11 mouse cellular contexts compared by ENCODE assay signal in genomic region chr1:169485408-169485885, GRCm38 (mm10). TPM values are rescaled to one million over a fixed set of nuclear protein-coding genes. Genes with fewer than 3 reads are reported as not detected.
A peak's percentile ranks its signal among the peaks of the same experiment; 100 is the strongest.
DNase-seq lines count a peak whose midpoint lies in the region; ATAC-seq lines count a peak whose summit lies in the region.
"Had no signal": no experiment of that assay in that cellular context is flagged by ENCODE, and none has a peak within 500 bp of the region (broad histone marks: within the 10 kb centered on the region; RNA-seq: fewer than 3 reads in every experiment).

No protein-coding gene starts in this region.

- ATAC-seq in hindbrain, embryonic 15.5 days (ENCODE audit: low FRiP score, low read depth), result peak; percentile 88
- ATAC-seq in hindbrain, embryonic 11.5 days (ENCODE audit: low FRiP score), result no peak

- H3K9ac ChIP-seq in hindbrain, embryonic 15.5 days, result no peak overlapping the region
- H3K9ac ChIP-seq in hindbrain, embryonic 11.5 days (ENCODE audit: low read depth, low read length), result no peak overlapping the region
- H3K9ac ChIP-seq: lung, embryonic 15.5 days had no signal

- H3K9me3 ChIP-seq in hindbrain, embryonic 15.5 days, result no peaks in the 10 kb centered on the region
- no peaks in the 10 kb centered on the region for H3K9me3 ChIP-seq in hindbrain, embryonic 11.5 days (ENCODE audit: control insufficient read depth, low read length)
- H3K9me3 ChIP-seq: lung, embryonic 15.5 days had no signal

- no peak overlapping the region for H3K4me3 ChIP-seq in hindbrain, embryonic 15.5 days
- H3K4me3 ChIP-seq in hindbrain, embryonic 11.5 days (ENCODE audit: low read depth, low read length), result no peak overlapping the region
- H3K4me3 ChIP-seq: lung, embryonic 15.5 days had no signal

- no peak for DNase-seq in hindbrain, embryonic 11.5 days (ENCODE audit: low spot score)
- DNase-seq in cerebellum, postnatal 14 days, result peak; percentile 68 to 79
- DNase-seq in layer of hippocampus, adult 9-10 months (ENCODE audit: low spot score), result peak; percentile 38
- DNase-seq in right cerebral cortex, postnatal 25 days, result peak; percentile 40
- DNase-seq in spleen, postnatal 4 days (ENCODE audit: low spot score in 2 of 2), result no peak
- DNase-seq in spleen, postnatal 36 days (ENCODE audit: low spot score in 2 of 2), result no peak
- no peak for DNase-seq in heart, adult 9 months (ENCODE audit: low spot score in 2 of 2)
- DNase-seq: gastrocnemius, postnatal 10 days; kidney, adult 8-10 months had no signal

- peaks cover 12% of the 10 kb centered on the region; the same call in 1 of the 2 replicates for H3K4me1 ChIP-seq in hindbrain, embryonic 15.5 days (replicated peaks)
- no peaks in the 10 kb centered on the region for H3K4me1 ChIP-seq in hindbrain, embryonic 11.5 days (replicated peaks; ENCODE audit: control insufficient read depth, insufficient read depth, low read length)
- H3K4me1 ChIP-seq: lung, embryonic 15.5 days had no signal

- 47% methylated on average over 6 of the region's 6 CpGs for WGBS in hindbrain, embryonic 15.5 days
- 82% methylated on average over 6 of the region's 6 CpGs for WGBS in hindbrain, embryonic 11.5 days

- H3K27ac ChIP-seq in hindbrain, embryonic 15.5 days (replicated peaks), result peak overlapping the region; percentile 63
- H3K27ac ChIP-seq in hindbrain, embryonic 11.5 days (ENCODE audit: low read depth, low read length), result no peak overlapping the region
- H3K27ac ChIP-seq: lung, embryonic 15.5 days had no signal

- no peaks in the 10 kb centered on the region for H3K36me3 ChIP-seq in hindbrain, embryonic 15.5 days
- H3K36me3 ChIP-seq in hindbrain, embryonic 11.5 days (ENCODE audit: control insufficient read depth, insufficient read depth, low read length), result no peaks in the 10 kb centered on the region
- H3K36me3 ChIP-seq: lung, embryonic 15.5 days had no signal

- H3K27me3 ChIP-seq in hindbrain, embryonic 15.5 days, result no peaks in the 10 kb centered on the region
- no peaks in the 10 kb centered on the region for H3K27me3 ChIP-seq in hindbrain, embryonic 11.5 days (ENCODE audit: control insufficient read depth, insufficient read depth, low read length)
- H3K27me3 ChIP-seq: lung, embryonic 15.5 days had no signal

- H3K4me2 ChIP-seq in hindbrain, embryonic 15.5 days, result no peak overlapping the region
- no peak overlapping the region for H3K4me2 ChIP-seq in hindbrain, embryonic 11.5 days (replicated peaks; ENCODE audit: low read depth, low read length)
- H3K4me2 ChIP-seq: lung, embryonic 15.5 days had no signal

RNA-seq across cellular contexts. Expression of gene Nuf2, which starts 45.8 kb away (rescaled TPM):
- 13.0 and 17.0 TPM in 2 replicates for polyA plus RNA-seq in hindbrain, embryonic 15.5 days (2015; fragmentation: Nextera tagmentation; extraction: Ambion mirVana)
- polyA plus RNA-seq in hindbrain, embryonic 11.5 days (2014; fragmentation: Nextera tagmentation; extraction: Ambion mirVana), result 75.5 and 81.7 TPM in 2 replicates

Comparison
In these comparisons a context has a peak if more than half of its experiments do, and no peak if none do; other contexts are left out.
1. DNase-seq: peak in cerebellum, postnatal 14 days (2 of 2), layer of hippocampus, adult 9-10 months (single experiment) and right cerebral cortex, postnatal 25 days (single experiment); none in hindbrain, embryonic 11.5 days (single experiment), spleen, postnatal 4 days (0 of 2), spleen, postnatal 36 days (0 of 2) and heart, adult 9 months (0 of 2).